Mouse (Mus musculus) testis, postnatal 14 days (tissue): ENCODE data around the gene Ppp1r14d.

Source experiments
- DNase-seq: peaks from one replicate; pipeline ENCODE4 v3.0.0; 2021; ENCODE audit warnings: low spot score

Gene Ppp1r14d

GRCm38 (mm10) chr2:119172446-119172845 is 57.3 kb downstream of the Ppp1r14d start:
- no peak for DNase-seq

GRCm38 (mm10) chr2:119171574-119171973 is 58.1 kb downstream of the Ppp1r14d start:
- no peak for DNase-seq

- no peak for DNase-seq
These were observed 59.4 kb downstream of the Ppp1r14d start for GRCm38 (mm10) chr2:119170282-119170681.
